Mouse (Mus musculus) intestine, postnatal 0 days (tissue): ENCODE data around the gene Ncmap. TPM values are rescaled to one million over a fixed set of nuclear protein-coding genes. Genes with fewer than 3 reads are reported as not detected.

Experiments
- ATAC-seq: fragments of 200-750 bp; cut with Nextera tagmentation; 2 replicates; pipeline ENCODE4 v1.8.0; 2017; ENCODE audit warnings: mild to moderate bottlenecking, moderate TSS enrichment, moderate library complexity
- H3K27ac ChIP-seq: fragments of 300-500 bp; sonication (generic); 2 replicates; pipeline ENCODE4 v1.5.1; 2014; ENCODE audit warnings: mild to moderate bottlenecking, low read depth, low read length, moderate library complexity
- H3K27me3 ChIP-seq: fragments of 300-500 bp; sonication (generic); replicated peaks from 2 replicates; pipeline ENCODE4 v1.6.1; 2014; ENCODE audit warnings: low read length, mixed read lengths; ENCODE audit not compliant: control insufficient read depth, insufficient read depth
- H3K36me3 ChIP-seq: fragments of 300-500 bp; sonication (generic); 2 replicates; pipeline ENCODE4 v1.6.1; 2014; ENCODE audit warnings: mild to moderate bottlenecking, moderate library complexity; ENCODE audit not compliant: control insufficient read depth, insufficient read depth
- H3K4me1 ChIP-seq: fragments of 300-500 bp; sonication (generic); replicated peaks from 2 replicates; pipeline ENCODE4 v1.6.1; 2014; ENCODE audit warnings: antibody characterized with exemption, low read length, mixed read lengths; ENCODE audit not compliant: control insufficient read depth, insufficient read depth
- H3K4me2 ChIP-seq: fragments of 300-500 bp; sonication (generic); replicated peaks from 2 replicates; pipeline ENCODE4 v1.6.1; 2014; ENCODE audit warnings: low read depth, mild to moderate bottlenecking, moderate library complexity
- H3K4me3 ChIP-seq: fragments of 300-500 bp; sonication (generic); 2 replicates; pipeline ENCODE4 v1.5.1; 2014; ENCODE audit warnings: low read depth, low read length
- H3K9ac ChIP-seq: fragments of 300-500 bp; sonication (generic); 2 replicates; pipeline ENCODE4 v1.6.1; 2014; ENCODE audit warnings: mild to moderate bottlenecking, low read depth, low read length
- H3K9me3 ChIP-seq: fragments of 300-500 bp; sonication (generic); 2 replicates; pipeline ENCODE4 v1.6.1; 2016; ENCODE audit warnings: mixed run types; ENCODE audit not compliant: control insufficient read depth
- CTCF ChIP-seq: sonication (generic); IDR thresholded peaks from 2 replicates; pipeline ENCODE4 v1.5.1; 2016; ENCODE audit warnings: low read depth, mild to moderate bottlenecking, control low read depth, antibody characterized with exemption, moderate library complexity
- WGBS: fragments of 180-500 bp; shearing (Covaris S2); extraction: QIAGEN DNeasy Blood & Tissue Kit; methylation state at CpG from one replicate; pipeline ENCODE4 v1.1.7; 2014; 5-methylcytosine and 5-hydroxymethylcytosine counted together
- polyA plus RNA-seq: library from polyadenylated mRNA; unstranded; fragments of >200 nt; fragmentation: Nextera tagmentation; extraction: Ambion mirVana; gene quantifications from 2 replicates; pipeline ENCODE4 v1.2.1, GENCODE M21; 2015

The Ncmap gene
- polyA plus RNA-seq, 1 experiment from 2014 or later: 2.5 TPM

DNA sequence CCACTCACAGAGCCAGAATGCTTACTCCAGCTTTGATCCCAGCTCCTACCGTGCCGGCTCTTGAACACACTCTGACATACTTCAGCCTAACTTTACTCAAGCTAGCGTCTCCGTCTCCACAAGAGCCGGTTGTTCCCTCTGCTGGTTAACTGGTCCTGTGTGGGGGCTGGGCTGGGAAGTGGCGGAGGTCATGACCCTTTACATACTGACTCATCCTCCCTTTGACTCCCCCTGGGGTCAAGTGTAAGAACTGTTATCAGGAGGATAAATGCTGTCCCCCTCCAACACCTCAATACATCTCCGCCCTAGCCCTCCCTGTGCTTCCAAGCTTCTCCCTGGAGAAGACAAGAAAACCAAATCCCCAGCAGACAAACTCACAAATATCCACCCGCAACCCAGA, 16.7 kb downstream of the Ncmap start:
- H3K4me2 ChIP-seq: no peak overlapping the region
- H3K4me1 ChIP-seq: no peaks in the 10 kb centered on the region
- H3K36me3 ChIP-seq: no peaks in the 10 kb centered on the region
- ATAC-seq: no peak
- H3K27ac ChIP-seq: no peak overlapping the region
- H3K4me3 ChIP-seq: no peak overlapping the region
- no peak overlapping the region for H3K9ac ChIP-seq
- no peaks in the 10 kb centered on the region for H3K27me3 ChIP-seq
- no peaks in the 10 kb centered on the region for H3K9me3 ChIP-seq
- WGBS: 65% methylated on average over 8 of the region's 8 CpGs
- 0 out of 2 replicates have a peak, but pooled peaks have one; percentile 2 for TF ChIP-seq CTCF

DNA sequence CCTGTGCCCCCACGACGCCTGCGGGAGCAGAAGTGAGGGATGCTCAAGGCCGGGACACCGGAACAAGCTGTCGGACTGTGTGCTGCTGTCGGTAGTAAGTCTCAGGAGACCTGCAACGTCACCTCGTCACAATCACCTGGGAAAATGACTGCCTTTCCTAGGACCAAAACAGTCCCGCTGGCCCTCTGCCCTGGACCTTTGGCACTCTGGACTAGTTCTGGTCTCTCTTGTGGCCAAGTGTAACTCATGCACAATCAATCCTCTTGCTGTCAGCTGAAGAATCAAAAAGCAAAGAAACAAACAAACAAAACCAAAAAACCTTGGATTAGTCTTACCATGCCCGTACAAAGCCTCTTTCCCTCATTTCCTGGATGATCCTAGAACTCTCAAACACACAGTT, 20.8 kb downstream of the Ncmap start:
- no peak overlapping the region for H3K4me2 ChIP-seq

DNA sequence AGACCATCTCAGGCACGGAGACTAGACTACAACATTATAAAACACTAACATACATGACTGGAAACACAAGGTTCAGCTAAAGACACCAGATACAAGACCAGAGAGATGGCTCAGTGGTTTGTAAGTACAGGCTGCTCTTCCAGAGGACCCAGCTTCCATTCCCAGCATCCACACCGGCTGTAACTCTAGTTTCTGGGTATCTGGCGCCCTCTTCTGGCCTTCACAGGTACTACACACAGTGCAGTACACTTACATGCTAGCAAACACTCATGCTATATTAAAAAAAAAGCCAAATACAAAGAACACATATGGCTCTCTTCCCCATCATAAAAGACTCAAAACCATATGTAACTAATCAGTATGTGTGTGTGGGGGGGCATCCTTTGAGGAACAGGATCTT, 22.6 kb downstream of the Ncmap start:
- no peak overlapping the region for H3K27ac ChIP-seq
- H3K4me3 ChIP-seq: no peak overlapping the region
- WGBS: 69% methylated on average over 3 of the region's 3 CpGs
- TF ChIP-seq CTCF: peak; percentile 58
- H3K36me3 ChIP-seq: no peaks in the 10 kb centered on the region
- no peaks in the 10 kb centered on the region for H3K27me3 ChIP-seq
- no peaks in the 10 kb centered on the region for H3K9me3 ChIP-seq
- H3K4me1 ChIP-seq: no peaks in the 10 kb centered on the region
- no peak for ATAC-seq
- no peak overlapping the region for H3K9ac ChIP-seq
- no peak overlapping the region for H3K4me2 ChIP-seq

More for the DNA sequence above, 20.8 kb downstream of the Ncmap start:
- Histone ChIP-seq H3K4me3 (no peak overlapping the region), H3K9ac (no peak overlapping the region), H3K27ac (no peak overlapping the region), H3K36me3 (no peaks in the 10 kb centered on the region), H3K4me1 (no peaks in the 10 kb centered on the region), H3K9me3 (no peaks in the 10 kb centered on the region), H3K27me3 (no peaks in the 10 kb centered on the region)
- WGBS: 83% methylated on average over 11 of the region's 11 CpGs
- TF ChIP-seq CTCF: no peak
- no peak for ATAC-seq

DNA sequence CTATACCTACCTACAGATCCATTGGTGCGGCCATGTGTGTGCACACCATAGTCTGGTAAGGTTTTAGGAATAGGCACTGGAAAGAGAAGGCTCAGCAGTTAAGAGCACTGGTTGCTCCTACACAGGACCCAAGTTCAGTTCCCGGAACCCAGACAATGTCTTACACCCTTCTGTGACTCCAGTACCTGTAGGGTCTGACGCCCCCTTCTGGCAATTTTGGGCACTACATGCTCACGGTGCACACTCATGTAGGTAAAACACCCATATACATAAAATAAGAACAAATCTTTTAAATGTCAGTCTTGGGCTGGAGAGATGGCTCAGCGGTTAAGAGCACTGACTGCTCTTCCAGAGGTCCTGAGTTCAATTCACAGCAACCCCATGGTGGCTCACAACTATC, 24.7 kb downstream of the Ncmap start:
- Histone ChIP-seq H3K4me2 (no peak overlapping the region), H3K27ac (no peak overlapping the region), H3K9me3 (no peaks in the 10 kb centered on the region), H3K27me3 (no peaks in the 10 kb centered on the region), H3K9ac (no peak overlapping the region), H3K4me3 (no peak overlapping the region), H3K36me3 (no peaks in the 10 kb centered on the region), H3K4me1 (no peaks in the 10 kb centered on the region)
- TF ChIP-seq CTCF: peak; percentile 37
- no peak for ATAC-seq
- WGBS: 80% methylated on average over 5 of the region's 5 CpGs

DNA sequence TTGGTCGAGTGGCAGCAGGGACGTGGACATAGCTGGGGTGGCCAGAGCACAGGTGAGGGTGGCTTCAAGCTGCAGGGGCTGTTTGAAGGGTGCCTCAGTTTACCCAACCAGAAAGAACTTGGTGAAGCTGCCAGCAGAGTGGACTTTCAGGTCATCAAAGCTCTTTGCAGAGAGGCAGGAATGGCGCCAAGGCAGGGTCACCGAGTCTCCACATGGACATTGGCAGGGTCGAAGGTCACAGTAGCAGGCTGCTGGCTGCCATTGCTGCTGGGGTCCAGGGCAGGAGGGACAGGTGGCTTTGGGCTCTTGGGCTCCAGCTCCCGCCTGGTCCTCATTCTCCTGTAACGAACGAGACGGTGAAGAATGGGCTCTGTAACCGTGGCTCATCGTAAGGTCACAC, 27.7 kb downstream of the Ncmap start:
- no peaks in the 10 kb centered on the region for H3K36me3 ChIP-seq
- no peaks in the 10 kb centered on the region for H3K27me3 ChIP-seq
- TF ChIP-seq CTCF: no peak
- no peaks in the 10 kb centered on the region for H3K4me1 ChIP-seq
- no peak for ATAC-seq
- H3K9ac ChIP-seq: no peak overlapping the region
- no peak overlapping the region for H3K4me2 ChIP-seq
- H3K27ac ChIP-seq: no peak overlapping the region
- no peaks in the 10 kb centered on the region for H3K9me3 ChIP-seq
- H3K4me3 ChIP-seq: no peak overlapping the region
- 83% methylated on average over 11 of the region's 11 CpGs for WGBS

DNA sequence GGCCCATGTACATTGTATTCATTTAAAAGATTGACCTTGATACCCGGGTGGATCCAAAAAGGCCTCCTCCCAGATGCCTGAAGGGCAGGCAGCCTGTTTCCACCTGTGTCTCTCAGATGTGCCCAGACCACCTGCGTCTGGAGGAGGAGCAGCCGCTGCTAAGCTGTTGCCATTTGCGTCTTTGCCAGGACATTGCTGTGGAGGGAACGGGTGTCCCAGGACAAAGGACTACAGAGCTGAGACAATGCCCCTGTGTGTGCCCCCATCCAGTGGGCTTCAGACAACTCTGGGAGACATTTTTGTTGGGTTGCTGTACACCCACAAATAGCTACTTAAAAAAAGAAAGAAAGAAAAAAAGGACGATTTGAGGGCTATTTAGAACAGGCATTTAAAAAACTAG, 35.2 kb downstream of the Ncmap start:
- no peak overlapping the region for H3K9ac ChIP-seq
- ATAC-seq: no peak
- no peak overlapping the region for H3K27ac ChIP-seq
- no peak for TF ChIP-seq CTCF
- H3K4me1 ChIP-seq: no peaks in the 10 kb centered on the region
- WGBS: 51% methylated on average over 6 of the region's 6 CpGs
- no peak overlapping the region for H3K4me2 ChIP-seq
- no peaks in the 10 kb centered on the region for H3K27me3 ChIP-seq
- H3K36me3 ChIP-seq: no peaks in the 10 kb centered on the region
- no peaks in the 10 kb centered on the region for H3K9me3 ChIP-seq
- no peak overlapping the region for H3K4me3 ChIP-seq

- 74% methylated on average over 12 of the region's 12 CpGs for WGBS
- Histone ChIP-seq H3K4me2 (no peak overlapping the region), H3K4me1 (no peaks in the 10 kb centered on the region), H3K9me3 (no peaks in the 10 kb centered on the region), H3K27me3 (no peaks in the 10 kb centered on the region), H3K27ac (no peak overlapping the region), H3K9ac (no peak overlapping the region), H3K36me3 (no peaks in the 10 kb centered on the region), H3K4me3 (no peak overlapping the region)
- no peak for ATAC-seq
- no peak for TF ChIP-seq CTCF
These were observed 36.3 kb downstream of the Ncmap start for GRCm38 (mm10) chr4:135361722-135362121.
